Mouse (Mus musculus) neural tube, embryonic 11.5 days (tissue): ENCODE results near the gene Cdkal1. TPM values are rescaled to one million over a fixed set of nuclear protein-coding genes. Genes with fewer than 3 reads are reported as not detected.

Experiments used
- ATAC-seq: fragments of 200-750 bp; cut with Nextera tagmentation; 2 replicates; pipeline ENCODE4 v1.8.0; 2017; ENCODE audit warnings: moderate number of reproducible peaks, mild to moderate bottlenecking, moderate TSS enrichment, moderate library complexity; ENCODE audit not compliant: insufficient read depth, low FRiP score, low TSS enrichment
- DNase-seq: peaks from one replicate; pipeline ENCODE4 v3.0.0-alpha.2; 2015; ENCODE audit warnings: low spot score
- H3K27ac ChIP-seq: fragments of 300-500 bp; sonication (generic); 2 replicates; pipeline ENCODE4 v1.5.1; 2014; ENCODE audit warnings: low read depth, mild to moderate bottlenecking, low read length
- H3K27me3 ChIP-seq: fragments of 300-500 bp; sonication (generic); 2 replicates; pipeline ENCODE4 v1.6.1; 2014; ENCODE audit warnings: mild to moderate bottlenecking, low read length, mixed read lengths; ENCODE audit not compliant: control insufficient read depth, insufficient read depth
- H3K36me3 ChIP-seq: fragments of 300-500 bp; sonication (generic); 2 replicates; pipeline ENCODE4 v1.6.1; 2014; ENCODE audit warnings: mild to moderate bottlenecking, low read length, moderate library complexity, mixed read lengths; ENCODE audit not compliant: control insufficient read depth, insufficient read depth
- H3K4me1 ChIP-seq: fragments of 300-500 bp; sonication (generic); 2 replicates; pipeline ENCODE4 v1.6.1; 2014; ENCODE audit warnings: low read length, mixed read lengths; ENCODE audit not compliant: control insufficient read depth, insufficient read depth
- H3K4me2 ChIP-seq: fragments of 300-500 bp; sonication (generic); 2 replicates; pipeline ENCODE4 v1.6.1; 2014; ENCODE audit warnings: low read depth, mild to moderate bottlenecking, moderate library complexity
- H3K4me3 ChIP-seq: fragments of 300-500 bp; sonication (generic); 2 replicates; pipeline ENCODE4 v1.5.1; 2014; ENCODE audit warnings: low read depth, low read length
- H3K9ac ChIP-seq: fragments of 300-500 bp; sonication (generic); 2 replicates; pipeline ENCODE4 v1.6.1; 2014; ENCODE audit warnings: mild to moderate bottlenecking, low read length
- H3K9me3 ChIP-seq: fragments of 300-500 bp; sonication (generic); 2 replicates; pipeline ENCODE4 v1.6.1; 2016; ENCODE audit warnings: low read length; ENCODE audit not compliant: control insufficient read depth
- WGBS: fragments of 180-500 bp; shearing (Covaris S2); extraction: QIAGEN DNeasy Blood & Tissue Kit; methylation state at CpG from one replicate; pipeline ENCODE4 v1.1.7; 2014; 5-methylcytosine and 5-hydroxymethylcytosine counted together
- polyA plus RNA-seq: library from polyadenylated mRNA; unstranded; fragments of >200 nt; fragmentation: Nextera tagmentation; extraction: Ambion mirVana; gene quantifications from 2 replicates; pipeline ENCODE4 v1.2.1, GENCODE M21; 2014

Gene Cdkal1
- polyA plus RNA-seq, 1 experiment from 2014 or later, result 27.5 TPM

DNA sequence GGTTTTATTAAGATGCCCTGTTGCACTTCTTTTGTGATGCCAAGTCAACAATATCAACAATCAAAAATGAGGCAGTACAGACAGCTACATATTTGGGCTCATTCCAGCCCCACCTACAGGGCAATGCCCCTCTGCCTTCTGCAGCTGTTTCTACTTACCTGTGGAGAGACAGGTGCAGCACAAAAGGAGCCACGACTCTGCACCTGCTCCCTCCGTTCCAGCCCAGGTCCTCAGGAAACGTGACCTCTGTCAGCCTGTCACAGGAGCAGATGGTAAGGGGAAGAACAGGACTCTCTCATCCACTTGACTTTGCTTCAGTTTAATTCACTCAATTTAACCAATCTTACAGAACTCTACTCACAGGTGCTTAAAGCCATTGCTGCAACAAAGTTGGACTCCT lies 258.7 kb downstream of the Cdkal1 start:
- no peaks in the 10 kb centered on the region for H3K4me1 ChIP-seq
- H3K9me3 ChIP-seq, result 0 out of 2 replicates have a peak, but pooled peaks cover 2% of the 10 kb centered on the region
- no peak overlapping the region for H3K9ac ChIP-seq
- DNase-seq (no peak), ATAC-seq (no peak)
- H3K27me3 ChIP-seq, result no peaks in the 10 kb centered on the region
- H3K4me3 ChIP-seq, result no peak overlapping the region
- WGBS, result 53% methylated on average over 3 of the region's 3 CpGs
- no peak overlapping the region for H3K4me2 ChIP-seq
- no peaks in the 10 kb centered on the region for H3K36me3 ChIP-seq
- H3K27ac ChIP-seq, result no peak overlapping the region

- DNase-seq, result no peak
- no peaks in the 10 kb centered on the region for H3K27me3 ChIP-seq
- no peak overlapping the region for H3K4me2 ChIP-seq
- no peak overlapping the region for H3K9ac ChIP-seq
- H3K36me3 ChIP-seq, result no peaks in the 10 kb centered on the region
- no peak overlapping the region for H3K4me3 ChIP-seq
- ATAC-seq, result no peak
- 0 out of 2 replicates have a peak, but pooled peaks cover 2% of the 10 kb centered on the region for H3K9me3 ChIP-seq
- no peaks in the 10 kb centered on the region for H3K4me1 ChIP-seq
- no peak overlapping the region for H3K27ac ChIP-seq
- 95% methylated on average over 3 of the region's 3 CpGs for WGBS
Measured at GRCm38 (mm10) chr13:29593096-29593495, 262.4 kb downstream of the Cdkal1 start.

DNA sequence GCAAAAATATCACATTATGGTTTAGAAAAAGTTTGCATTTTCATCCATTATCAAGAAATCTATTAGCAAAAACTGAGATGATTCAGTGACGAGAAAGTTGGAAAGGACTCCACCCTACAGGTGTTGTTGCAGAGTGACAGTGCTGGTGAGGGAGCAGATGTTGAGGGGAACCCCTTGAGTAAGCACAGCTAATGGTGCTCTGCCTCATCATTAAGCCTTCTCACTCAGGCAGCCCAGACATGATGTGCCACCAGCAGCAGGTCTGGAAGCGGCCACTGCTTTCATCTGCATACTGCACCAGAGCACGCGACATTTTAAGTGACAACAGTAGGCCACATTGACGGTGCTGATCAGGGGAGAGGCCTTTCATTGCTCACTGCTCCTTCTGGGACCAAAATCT lies 264.8 kb downstream of the Cdkal1 start:
- no peak overlapping the region for H3K4me2 ChIP-seq
- H3K27me3 ChIP-seq, result no peaks in the 10 kb centered on the region
- H3K27ac ChIP-seq, result no peak overlapping the region
- no peak overlapping the region for H3K4me3 ChIP-seq
- no peaks in the 10 kb centered on the region for H3K36me3 ChIP-seq
- no peak overlapping the region for H3K9ac ChIP-seq
- DNase-seq (no peak), ATAC-seq (no peak)
- WGBS, result 96% methylated on average over 5 of the region's 5 CpGs
- 0 out of 2 replicates have a peak, but pooled peaks cover 2% of the 10 kb centered on the region for H3K9me3 ChIP-seq
- no peaks in the 10 kb centered on the region for H3K4me1 ChIP-seq

GRCm38 (mm10) chr13:29590164-29590563 lies 265.3 kb downstream of the Cdkal1 start:
- ATAC-seq, result no peak
- Histone ChIP-seq H3K27me3 (no peaks in the 10 kb centered on the region), H3K36me3 (no peaks in the 10 kb centered on the region)

DNA sequence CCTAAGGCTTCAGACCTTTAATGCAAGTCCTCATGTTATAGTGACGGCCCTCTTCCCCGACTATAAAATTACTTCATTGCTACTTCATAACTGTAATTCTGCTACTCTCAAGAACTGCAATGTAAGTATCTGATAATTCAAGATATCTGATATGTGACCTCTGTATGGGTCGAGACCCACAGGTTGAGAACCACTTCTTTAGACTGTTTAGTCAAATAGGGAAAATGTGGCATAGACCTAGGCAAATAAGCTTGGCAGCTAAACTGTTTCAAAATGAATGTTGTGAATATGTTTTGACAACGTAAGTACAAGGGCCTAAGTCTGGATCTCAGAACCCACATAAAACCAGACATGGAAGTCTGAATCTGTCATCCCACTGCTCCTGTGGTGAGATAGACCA lies 266.8 kb downstream of the Cdkal1 start:
- 0 out of 2 replicates have a peak, but pooled peaks cover 2% of the 10 kb centered on the region for H3K9me3 ChIP-seq
- H3K27ac ChIP-seq, result no peak overlapping the region
- no peaks in the 10 kb centered on the region for H3K4me1 ChIP-seq
- ATAC-seq (no peak), DNase-seq (no peak)
- H3K4me2 ChIP-seq, result no peak overlapping the region
- no peak overlapping the region for H3K4me3 ChIP-seq
- WGBS, result 96% methylated on average over 4 of the region's 4 CpGs
- no peaks in the 10 kb centered on the region for H3K27me3 ChIP-seq
- H3K9ac ChIP-seq, result no peak overlapping the region
- no peaks in the 10 kb centered on the region for H3K36me3 ChIP-seq

More at GRCm38 (mm10) chr13:29590164-29590563, 265.3 kb downstream of the Cdkal1 start:
- Histone ChIP-seq H3K9ac (no peak overlapping the region), H3K4me3 (no peak overlapping the region), H3K27ac (no peak overlapping the region), H3K4me2 (no peak overlapping the region), H3K4me1 (no peaks in the 10 kb centered on the region), H3K9me3 (0 out of 2 replicates have a peak, but pooled peaks cover 2% of the 10 kb centered on the region)
- no peak for DNase-seq
- 83% methylated on average over 5 of the region's 5 CpGs for WGBS

GRCm38 (mm10) chr13:29581762-29582700 lies 273.4 kb downstream of the Cdkal1 start:
- ATAC-seq (no peak), DNase-seq (no peak)
- Histone ChIP-seq H3K27ac (no peak overlapping the region), H3K27me3 (no peaks in the 10 kb centered on the region), H3K9me3 (no peaks in the 10 kb centered on the region), H3K36me3 (no peaks in the 10 kb centered on the region), H3K4me2 (no peak overlapping the region), H3K4me1 (no peaks in the 10 kb centered on the region), H3K4me3 (no peak overlapping the region), H3K9ac (no peak overlapping the region)
- 84% methylated on average over 9 of the region's 9 CpGs for WGBS

DNA sequence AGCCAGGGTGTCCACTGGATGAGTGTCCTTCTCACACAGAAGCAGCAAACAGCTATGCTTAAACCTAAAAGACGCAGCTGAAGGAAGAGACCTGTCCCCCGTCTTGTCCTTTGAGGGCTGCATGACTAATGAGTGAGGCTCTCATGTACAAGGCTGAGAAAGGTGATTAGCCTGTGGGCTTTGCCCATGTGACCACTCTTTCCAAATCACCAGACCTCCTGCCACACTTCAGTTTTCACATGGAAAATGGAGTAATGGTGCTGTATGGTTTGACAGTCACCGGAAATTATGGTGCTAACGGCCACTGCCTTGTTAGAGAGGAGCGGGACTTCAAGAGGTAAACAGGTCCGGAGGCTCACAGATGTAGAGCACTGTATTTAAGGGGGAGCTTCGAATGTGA lies 274.7 kb downstream of the Cdkal1 start:
- WGBS, result 83% methylated on average over 7 of the region's 7 CpGs
- Histone ChIP-seq H3K36me3 (no peaks in the 10 kb centered on the region), H3K4me3 (no peak overlapping the region), H3K9ac (no peak overlapping the region), H3K27me3 (no peaks in the 10 kb centered on the region), H3K4me2 (no peak overlapping the region), H3K9me3 (no peaks in the 10 kb centered on the region), H3K27ac (no peak overlapping the region), H3K4me1 (no peaks in the 10 kb centered on the region)
- ATAC-seq, result no peak
- no peak for DNase-seq

- Histone ChIP-seq H3K4me3 (no peak overlapping the region), H3K9ac (no peak overlapping the region), H3K9me3 (no peaks in the 10 kb centered on the region), H3K4me2 (no peak overlapping the region), H3K36me3 (no peaks in the 10 kb centered on the region), H3K27ac (no peak overlapping the region), H3K27me3 (no peaks in the 10 kb centered on the region), H3K4me1 (no peaks in the 10 kb centered on the region)
- WGBS, result 70% methylated on average over 3 of the region's 3 CpGs
- DNase-seq (no peak), ATAC-seq (no peak)
Measured at GRCm38 (mm10) chr13:29580009-29580408, 275.5 kb downstream of the Cdkal1 start.

- no peak overlapping the region for H3K27ac ChIP-seq
- no peaks in the 10 kb centered on the region for H3K9me3 ChIP-seq
- no peak overlapping the region for H3K4me2 ChIP-seq
- no peaks in the 10 kb centered on the region for H3K36me3 ChIP-seq
- no peak overlapping the region for H3K9ac ChIP-seq
- DNase-seq (no peak), ATAC-seq (no peak)
- 84% methylated on average over 3 of the region's 3 CpGs for WGBS
- H3K4me1 ChIP-seq, result no peaks in the 10 kb centered on the region
- no peaks in the 10 kb centered on the region for H3K27me3 ChIP-seq
- no peak overlapping the region for H3K4me3 ChIP-seq
Measured at GRCm38 (mm10) chr13:29578621-29579020, 276.9 kb downstream of the Cdkal1 start.
